Mouse (Mus musculus) myocyte (in vitro differentiated cells): Measurements from ENCODE around the gene Gak. TPM values are rescaled to one million over a fixed set of nuclear protein-coding genes. Genes with fewer than 3 reads are reported as not detected.

Experiments used
- H3K27me3 ChIP-seq: one replicate; pipeline ENCODE4 v1.6.1; 2011; ENCODE audit not compliant: control insufficient read depth, insufficient read depth, insufficient read length
- H3K36me3 ChIP-seq: one replicate; pipeline ENCODE4 v1.6.1; 2011; ENCODE audit not compliant: control insufficient read depth, insufficient read depth
- H3K4me2 ChIP-seq: one replicate; pipeline ENCODE4 v1.6.1; 2011; ENCODE audit warnings: low read depth, control low read depth
- H3K4me3 ChIP-seq: one replicate; pipeline ENCODE4 v1.5.1; 2011; ENCODE audit warnings: mild to moderate bottlenecking, control low read depth, moderate library complexity
- H3K79me2 ChIP-seq: one replicate; pipeline ENCODE4 v1.6.1; 2011; ENCODE audit not compliant: control insufficient read depth, insufficient read depth
- H3ac ChIP-seq: one replicate; pipeline ENCODE4 v1.6.1; 2011; ENCODE audit not compliant: control insufficient read depth, insufficient read length
- CEBPB ChIP-seq: IDR thresholded peaks from 2 replicates; pipeline ENCODE4 v1.6.1; 2011; ENCODE audit warnings: mild to moderate bottlenecking, moderate library complexity; ENCODE audit not compliant: poor library complexity, insufficient read depth, severe bottlenecking
- E2F4 ChIP-seq: IDR thresholded peaks from one replicate; pipeline ENCODE4 v1.6.1; 2011; ENCODE audit warnings: mild to moderate bottlenecking, control low read depth, moderate library complexity; ENCODE audit not compliant: insufficient read depth
- MAX ChIP-seq: IDR thresholded peaks from one replicate; pipeline ENCODE4 v1.6.1; 2011; ENCODE audit warnings: low read depth, mild to moderate bottlenecking, control low read depth
- MYOD1 ChIP-seq, 3 experiments: IDR thresholded peaks; one replicate each; pipeline ENCODE4 v1.6.1; 2011; ENCODE audit warnings: control low read depth in 2 of 3, low read depth in 2 of 3, mild to moderate bottlenecking in 2 of 3, moderate library complexity in 1 of 3; ENCODE audit not compliant: insufficient read length in 2 of 3, control insufficient read depth in 1 of 3
- MYOG ChIP-seq, 3 experiments: IDR thresholded peaks; one replicate each; pipeline ENCODE4 v1.6.1; 2011; ENCODE audit warnings: control low read depth in 2 of 3, low read depth in 2 of 3, mild to moderate bottlenecking in 2 of 3; ENCODE audit not compliant: insufficient read length in 2 of 3, control insufficient read depth in 1 of 3, insufficient read depth in 1 of 3
- POLR2AphosphoS2 ChIP-seq: IDR thresholded peaks from one replicate; pipeline ENCODE4 v1.6.1; 2011; ENCODE audit warnings: low read depth, control low read depth; ENCODE audit not compliant: insufficient read length
- REST ChIP-seq: IDR thresholded peaks from one replicate; pipeline ENCODE4 v1.6.1; 2011; ENCODE audit warnings: mild to moderate bottlenecking, control low read depth, moderate library complexity; ENCODE audit not compliant: insufficient read depth, insufficient read length
- SRF ChIP-seq: IDR thresholded peaks from one replicate; pipeline ENCODE4 v1.6.1; 2011; ENCODE audit warnings: low read depth; ENCODE audit not compliant: control insufficient read depth, insufficient read length
- TCF12 ChIP-seq: IDR thresholded peaks from one replicate; pipeline ENCODE4 v1.6.1; 2011; ENCODE audit warnings: mild to moderate bottlenecking, control low read depth; ENCODE audit not compliant: poor library complexity, insufficient read depth, severe bottlenecking
- USF1 ChIP-seq: IDR thresholded peaks from one replicate; pipeline ENCODE4 v1.6.1; 2011; ENCODE audit warnings: low read depth, mild to moderate bottlenecking, control low read depth, moderate library complexity
- polyA plus RNA-seq: library from polyadenylated mRNA; unstranded; fragments of >200 nt; fragmentation: generic; extraction: Trizol; gene quantifications from one replicate; pipeline ENCODE4 v1.2.1, GENCODE M21; 2012; ENCODE audit warnings: missing spikeins

Gak gene
- polyA plus RNA-seq, 1 experiment: 46.1 TPM

GRCm38 (mm10) chr5:108521016-108521415, 108.5 kb downstream of the Gak start:
- Histone ChIP-seq H3ac (no peak overlapping the region), H3K27me3 (peaks cover 27% of the 10 kb centered on the region), H3K4me3 (no peak overlapping the region), H3K4me2 (no peak overlapping the region), H3K79me2 (no peaks in the 10 kb centered on the region), H3K36me3 (no peaks in the 10 kb centered on the region)
- no peak for TF ChIP-seq REST
- no peak for TF ChIP-seq MYOD1 (IDR thresholded peaks at IDR 0.05; ENCODE audit: control insufficient read depth in 1 of 3, insufficient read length in 2 of 3, low read depth in 2 of 3)
- TF ChIP-seq MYOG (IDR thresholded peaks at IDR 0.05; ENCODE audit: control insufficient read depth in 1 of 3, insufficient read depth in 1 of 3, insufficient read length in 2 of 3, low read depth in 2 of 3): no peak
- TF ChIP-seq CEBPB: no peak
- TF ChIP-seq POLR2AphosphoS2: no peak
- no peak for TF ChIP-seq SRF
- TF ChIP-seq USF1: no peak
- TF ChIP-seq E2F4: no peak
- TF ChIP-seq MAX: no peak
- no peak for TF ChIP-seq TCF12

GRCm38 (mm10) chr5:108520153-108520552, 109.4 kb downstream of the Gak start:
- Histone ChIP-seq H3K4me3 (no peak overlapping the region), H3K4me2 (no peak overlapping the region), H3K36me3 (no peaks in the 10 kb centered on the region), H3K27me3 (peaks cover 21% of the 10 kb centered on the region), H3K79me2 (no peaks in the 10 kb centered on the region), H3ac (no peak overlapping the region)
- no peak for TF ChIP-seq CEBPB

Other genes with a start within 250 kb of the Gak start
- 0.02 TPM for gene Pde6b, start 241.4 kb downstream of the Gak start, polyA plus RNA-seq
- gene Atp5k, start 195.3 kb downstream of the Gak start, polyA plus RNA-seq: 1,348 TPM
- gene Mfsd7a, start 180.9 kb downstream of the Gak start, polyA plus RNA-seq: 17.1 TPM
- 19.7 TPM for gene Pcgf3, start 168.5 kb downstream of the Gak start, polyA plus RNA-seq
- gene Cplx1, start 79.7 kb downstream of the Gak start, polyA plus RNA-seq: not detected
- gene Tmem175, start within 50 bp of the Gak start, polyA plus RNA-seq: 15.1 TPM
- 4.3 TPM for gene Idua, start 30.6 kb upstream of the Gak start, polyA plus RNA-seq
- gene Dgkq, start 39.9 kb upstream of the Gak start, polyA plus RNA-seq: 4.3 TPM
- 0.13 TPM for gene Slc26a1, start 45.8 kb upstream of the Gak start, polyA plus RNA-seq
- gene Fgfrl1, start 62.6 kb upstream of the Gak start, polyA plus RNA-seq: 93.3 TPM
- not detected for gene Rnf212, start 145.2 kb upstream of the Gak start, polyA plus RNA-seq
- gene Tmed11, start 165.6 kb upstream of the Gak start, polyA plus RNA-seq: not detected
- not detected for gene Vmn2r8, start 179.1 kb upstream of the Gak start, polyA plus RNA-seq
- gene Vmn2r9, start 222.8 kb upstream of the Gak start, polyA plus RNA-seq: not detected